Mouse (Mus musculus): Measurements from ENCODE around the gene Adat3. TPM values are rescaled to one million over a fixed set of nuclear protein-coding genes. Genes with fewer than 3 reads are reported as not detected.

Gene Adat3
- polyA plus RNA-seq, 1 experiment from 2014 or later = 4.8 TPM

- Histone ChIP-seq H3K36me3 (ENCODE audit: insufficient read depth, low read length) (no peaks in the 10 kb centered on the region), H3K4me2 (replicated peaks; ENCODE audit: low read depth, low read length) (peak within 1 kb of the TSS; percentile 97), H3K9ac (replicated peaks; ENCODE audit: low read depth) (peak within 1 kb of the TSS; percentile 48), H3K27ac (ENCODE audit: low read length) (peak within 1 kb of the TSS; percentile 82), H3K27me3 (replicated peaks; ENCODE audit: insufficient read depth, low read length) (no peaks in the 10 kb centered on the region), H3K4me1 (ENCODE audit: insufficient read depth, low read depth, low read length) (peaks cover 7% of the 10 kb centered on the region), H3K9me3 (ENCODE audit: low read length) (no peaks in the 10 kb centered on the region), H3K4me3 (ENCODE audit: low read depth, low read length) (peak within 1 kb of the TSS; percentile 74)
- under 1% methylated on average over 47 of the region's 97 CpGs for WGBS
- DNase-seq (ENCODE audit: low spot score) = peak; percentile 97
- TF ChIP-seq CTCF (IDR thresholded peaks at IDR 0.05) = no peak
- TF ChIP-seq EP300 (IDR thresholded peaks at IDR 0.05) = no peak
- peak; percentile 89 for ATAC-seq
These were observed 25.2 kb upstream of the Adat3 start, which contains the start of gene Klf16 for GRCm38 (mm10) chr10:80577195-80578130. Klf16 (minus strand) TSS chr10:80577321.

GRCm38 (mm10) chr10:80578131-80578750, 24.4 kb upstream of the Adat3 start:
- DNase-seq (ENCODE audit: low spot score) (peak; percentile 91), ATAC-seq (peak; percentile 49)
- Histone ChIP-seq H3K9me3 (ENCODE audit: low read length) (no peaks in the 10 kb centered on the region), H3K27me3 (replicated peaks; ENCODE audit: insufficient read depth, low read length) (no peaks in the 10 kb centered on the region), H3K4me1 (ENCODE audit: insufficient read depth, low read depth, low read length) (peaks cover 7% of the 10 kb centered on the region), H3K36me3 (ENCODE audit: insufficient read depth, low read length) (no peaks in the 10 kb centered on the region), H3K27ac (ENCODE audit: low read length) (peak overlapping the region; percentile 82), H3K4me2 (replicated peaks; ENCODE audit: low read depth, low read length) (peak overlapping the region; percentile 97), H3K4me3 (ENCODE audit: low read depth, low read length) (peak overlapping the region; percentile 74), H3K9ac (replicated peaks; ENCODE audit: low read depth) (no peak overlapping the region)
- WGBS = 0% methylated on average over 29 of the region's 29 CpGs
- TF ChIP-seq EP300 (IDR thresholded peaks at IDR 0.05) = no peak
- peak; percentile 90 for TF ChIP-seq CTCF (IDR thresholded peaks at IDR 0.05)

- 8% methylated on average over 8 of the region's 8 CpGs for WGBS
- peaks cover 7% of the 10 kb centered on the region for H3K4me1 ChIP-seq (ENCODE audit: insufficient read depth, low read depth, low read length)
- no peak overlapping the region for H3K9ac ChIP-seq (replicated peaks; ENCODE audit: low read depth)
- peak overlapping the region; percentile 82 for H3K27ac ChIP-seq (ENCODE audit: low read length)
- H3K4me3 ChIP-seq (ENCODE audit: low read depth, low read length) = 0 out of 2 replicates have a peak overlapping the region, but pooled peaks have one; percentile 74
- peak overlapping the region; percentile 97; the same call in 1 of the 2 replicates for H3K4me2 ChIP-seq (replicated peaks; ENCODE audit: low read depth, low read length)
- ATAC-seq (peak; percentile 14; the same call in 1 of the 2 replicates), DNase-seq (ENCODE audit: low spot score) (peak; percentile 85)
- no peaks in the 10 kb centered on the region for H3K27me3 ChIP-seq (replicated peaks; ENCODE audit: insufficient read depth, low read length)
- H3K9me3 ChIP-seq (ENCODE audit: low read length) = no peaks in the 10 kb centered on the region
- TF ChIP-seq EP300 (IDR thresholded peaks at IDR 0.05) = no peak
- peak; percentile 77 for TF ChIP-seq CTCF (IDR thresholded peaks at IDR 0.05)
- no peaks in the 10 kb centered on the region for H3K36me3 ChIP-seq (ENCODE audit: insufficient read depth, low read length)
These were observed 23.8 kb upstream of the Adat3 start for GRCm38 (mm10) chr10:80578911-80579310.

GRCm38 (mm10) chr10:80583047-80583446, 19.6 kb upstream of the Adat3 start:
- Histone ChIP-seq H3K4me3 (ENCODE audit: low read depth, low read length) (no peak overlapping the region), H3K9ac (replicated peaks; ENCODE audit: low read depth) (no peak overlapping the region), H3K4me2 (replicated peaks; ENCODE audit: low read depth, low read length) (no peak overlapping the region), H3K27me3 (replicated peaks; ENCODE audit: insufficient read depth, low read length) (no peaks in the 10 kb centered on the region), H3K4me1 (ENCODE audit: insufficient read depth, low read depth, low read length) (peaks cover 10% of the 10 kb centered on the region; the same call in 1 of the 2 replicates), H3K9me3 (ENCODE audit: low read length) (no peaks in the 10 kb centered on the region), H3K27ac (ENCODE audit: low read length) (no peak overlapping the region), H3K36me3 (ENCODE audit: insufficient read depth, low read length) (no peaks in the 10 kb centered on the region)
- ATAC-seq (no peak), DNase-seq (ENCODE audit: low spot score) (no peak)
- 83% methylated on average over 5 of the region's 5 CpGs for WGBS
- TF ChIP-seq EP300 (IDR thresholded peaks at IDR 0.05) (no peak), CTCF (IDR thresholded peaks at IDR 0.05) (no peak)

GRCm38 (mm10) chr10:80584045-80584488, 18.6 kb upstream of the Adat3 start:
- H3K27ac ChIP-seq (ENCODE audit: low read length) = peak overlapping the region; percentile 38; the same call in 1 of the 2 replicates
- TF ChIP-seq CTCF (IDR thresholded peaks at IDR 0.05) (no peak), EP300 (IDR thresholded peaks at IDR 0.05) (no peak)
- DNase-seq (ENCODE audit: low spot score) (no peak), ATAC-seq (0 out of 2 replicates have a peak, but pooled peaks have one; percentile 5)
- peaks cover 18% of the 10 kb centered on the region; the same call in 1 of the 2 replicates for H3K4me1 ChIP-seq (ENCODE audit: insufficient read depth, low read depth, low read length)
- H3K9ac ChIP-seq (replicated peaks; ENCODE audit: low read depth) = no peak overlapping the region
- WGBS = 44% methylated on average over 12 of the region's 12 CpGs
- H3K27me3 ChIP-seq (replicated peaks; ENCODE audit: insufficient read depth, low read length) = no peaks in the 10 kb centered on the region
- H3K4me3 ChIP-seq (ENCODE audit: low read depth, low read length) = no peak overlapping the region
- no peaks in the 10 kb centered on the region for H3K9me3 ChIP-seq (ENCODE audit: low read length)
- no peak overlapping the region for H3K4me2 ChIP-seq (replicated peaks; ENCODE audit: low read depth, low read length)
- H3K36me3 ChIP-seq (ENCODE audit: insufficient read depth, low read length) = no peaks in the 10 kb centered on the region

All from lung, postnatal 0 days (tissue).